In genomic region chr14:76415781-76416301, GRCm38 (mm10) we compare ENCODE assay signal across 9 mouse cellular contexts. TPM values are rescaled to one million over a fixed set of nuclear protein-coding genes. Genes with fewer than 3 reads are reported as not detected.
DNase-seq lines count a peak whose midpoint lies in the region; ATAC-seq lines count a peak whose summit lies in the region.
"Had no signal": no experiment of that assay in that cellular context is flagged by ENCODE, and none has a peak within 500 bp of the region (broad histone marks: within the 10 kb centered on the region; RNA-seq: fewer than 3 reads in every experiment).

No protein-coding gene starts in this region.

- H3K27ac ChIP-seq in midbrain, embryonic 15.5 days: peak overlapping the region; percentile 100

- H3K36me3 ChIP-seq in midbrain, embryonic 15.5 days (replicated peaks): no peaks in the 10 kb centered on the region

- 0% methylated on average over 31 of the region's 38 CpGs for WGBS in midbrain, embryonic 15.5 days

- peak overlapping the region; percentile 84 for H3K4me2 ChIP-seq in midbrain, embryonic 15.5 days

- H3K4me1 ChIP-seq in midbrain, embryonic 15.5 days: peaks cover 40% of the 10 kb centered on the region

- no peaks in the 10 kb centered on the region for H3K27me3 ChIP-seq in midbrain, embryonic 15.5 days (replicated peaks)
- H3K27me3 ChIP-seq: Patski had no signal

- no peaks in the 10 kb centered on the region for H3K9me3 ChIP-seq in midbrain, embryonic 15.5 days

- DNase-seq in spleen, postnatal 10 days (ENCODE audit: low spot score in 2 of 2): peak; percentile 13 to 33
- DNase-seq in spleen, postnatal 4 days (ENCODE audit: low spot score in 2 of 2): no peak
- DNase-seq in embryo, embryonic 11 days: peak; percentile 60
- DNase-seq in heart, adult 8-10 months (ENCODE audit: low spot score): peak; percentile 35
- peak; percentile 27 for DNase-seq in kidney, adult 9 months
- DNase-seq in liver: peak; percentile 30
- peak; percentile 49 for DNase-seq in telencephalon, adult 2 months (ENCODE audit: low read depth, low spot score)

- H3K4me3 ChIP-seq in midbrain, embryonic 15.5 days: peak overlapping the region; percentile 82

- H3K9ac ChIP-seq in midbrain, embryonic 15.5 days: peak overlapping the region; percentile 96

- ATAC-seq in midbrain, embryonic 15.5 days (replicated peaks): 0 out of 2 replicates have a peak, but pooled peaks have one; percentile 0

RNA-seq across cellular contexts. Expression of gene Tsc22d1, which starts 1.1 kb away (rescaled TPM):
- total RNA-seq in heart, adult 8-10 months (2022): 100 to 1,000 TPM; 338 to 435 (median 378) TPM
- 792 and 811 TPM in 2 replicates for polyA plus RNA-seq in midbrain, embryonic 15.5 days (2015; fragmentation: Nextera tagmentation; extraction: Ambion mirVana)

Comparison
In these comparisons a context has a peak if more than half of its experiments do, and no peak if none do; other contexts are left out.
1. DNase-seq: peak in spleen, postnatal 10 days (2 of 2), embryo, embryonic 11 days (single experiment), heart, adult 8-10 months (single experiment), kidney, adult 9 months (single experiment), liver (single experiment) and telencephalon, adult 2 months (single experiment); none in spleen, postnatal 4 days (0 of 2).